Mouse (Mus musculus): ENCODE data around the gene Adam22. TPM values are rescaled to one million over a fixed set of nuclear protein-coding genes. Genes with fewer than 3 reads are reported as not detected.
"Not testable (repeated sequence)": the region's sequence is repeated elsewhere in the genome, so short reads cannot be mapped to it uniquely, and the experiment has no call there.

Gene Adam22
- total RNA-seq, 2 experiments from 2014 or later: 214 to 226 TPM

GRCm38 (mm10) chr5:8227073-8227472, 140.9 kb downstream of the Adam22 start:
- no peak overlapping the region for H3K4me3 ChIP-seq
- no peak for TF ChIP-seq CTCF (IDR thresholded peaks at IDR 0.05)
- H3K27ac ChIP-seq: peak overlapping the region; percentile 68
- no peak for DNase-seq (ENCODE audit: extremely low spot score in 1 of 2, low spot score in 2 of 2)
- intact Hi-C loops (cut with DNase I): loop anchor here (5.0 kb wide), 1 partner anchor 85 kb away; no protein-coding TSS in a partner anchor

DNA sequence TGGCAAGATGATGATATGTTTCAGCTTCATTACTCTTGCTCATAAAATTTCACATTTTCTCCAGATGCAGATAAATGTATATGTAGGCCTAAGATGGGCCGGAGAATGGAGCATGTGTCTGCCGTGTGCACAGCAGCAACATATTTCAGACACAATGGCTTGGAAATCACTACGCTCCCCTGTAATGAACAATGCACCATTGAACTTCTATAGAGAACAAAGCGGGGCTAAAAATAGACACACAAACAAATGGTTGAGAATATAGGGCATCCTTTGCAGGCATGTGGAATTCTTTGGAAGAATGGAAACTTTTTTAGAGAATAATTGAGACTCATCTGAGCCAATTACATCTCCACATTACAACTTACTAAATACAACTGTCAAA, 143.6 kb downstream of the Adam22 start:
- TF ChIP-seq CTCF (IDR thresholded peaks at IDR 0.05): no peak
- DNase-seq (ENCODE audit: extremely low spot score in 1 of 2, low spot score in 2 of 2): no peak
- H3K27ac ChIP-seq: no peak overlapping the region; the same call in 1 of the 2 replicates
- no peak overlapping the region for H3K4me3 ChIP-seq
- intact Hi-C loops (cut with DNase I): no loop called here

- no peak for TF ChIP-seq CTCF (IDR thresholded peaks at IDR 0.05)
- H3K27ac ChIP-seq: peak overlapping the region; percentile 36; the same call in 1 of the 2 replicates
- intact Hi-C loops (cut with DNase I): no loop called here
These were observed 144.2 kb downstream of the Adam22 start for GRCm38 (mm10) chr5:8223597-8224320.

DNA sequence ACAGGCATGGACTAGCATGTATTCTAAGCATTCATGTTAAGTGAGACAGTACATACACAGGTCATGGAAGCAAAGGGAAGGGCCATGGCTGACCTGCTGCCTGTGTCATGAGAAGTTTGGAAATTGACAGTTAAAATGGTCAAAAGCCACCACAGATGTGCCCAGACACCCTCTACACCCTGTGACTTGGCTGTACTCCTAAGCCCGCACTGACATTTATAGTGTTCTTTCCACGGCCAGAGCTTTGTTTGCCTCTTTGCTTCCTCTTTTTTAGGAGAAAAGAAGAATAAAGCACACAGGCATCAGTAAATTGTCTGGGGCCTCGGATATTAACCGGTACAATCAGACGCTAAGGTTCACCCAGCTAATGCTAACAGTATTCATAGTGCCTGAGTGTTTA, 146.3 kb downstream of the Adam22 start:
- Histone ChIP-seq H3K4me3 (no peak overlapping the region), H3K27ac (no peak overlapping the region)
- TF ChIP-seq CTCF (IDR thresholded peaks at IDR 0.05): no peak

More at GRCm38 (mm10) chr5:8223597-8224320, 144.2 kb downstream of the Adam22 start:
- DNase-seq (ENCODE audit: extremely low spot score in 1 of 2, low spot score in 2 of 2): no peak
- H3K4me3 ChIP-seq: no peak overlapping the region

GRCm38 (mm10) chr5:8215841-8216240, 152.1 kb downstream of the Adam22 start:
- Histone ChIP-seq H3K27ac (no peak overlapping the region), H3K4me3 (no peak overlapping the region)
- DNase-seq (ENCODE audit: extremely low spot score in 1 of 2, low spot score in 2 of 2): no peak
- no peak for TF ChIP-seq CTCF (IDR thresholded peaks at IDR 0.05)
- intact Hi-C loops (cut with DNase I): no loop called here

More for the DNA sequence above, 146.3 kb downstream of the Adam22 start:
- no peak for DNase-seq (ENCODE audit: extremely low spot score in 1 of 2, low spot score in 2 of 2)
- intact Hi-C loops (cut with DNase I): no loop called here

GRCm38 (mm10) chr5:8184992-8185391, 183.0 kb downstream of the Adam22 start:
- DNase-seq (ENCODE audit: extremely low spot score in 1 of 2, low spot score in 2 of 2); intact Hi-C loops (cut with DNase I); H3K4me3 ChIP-seq; H3K27ac ChIP-seq: not testable (repeated sequence)

DNA sequence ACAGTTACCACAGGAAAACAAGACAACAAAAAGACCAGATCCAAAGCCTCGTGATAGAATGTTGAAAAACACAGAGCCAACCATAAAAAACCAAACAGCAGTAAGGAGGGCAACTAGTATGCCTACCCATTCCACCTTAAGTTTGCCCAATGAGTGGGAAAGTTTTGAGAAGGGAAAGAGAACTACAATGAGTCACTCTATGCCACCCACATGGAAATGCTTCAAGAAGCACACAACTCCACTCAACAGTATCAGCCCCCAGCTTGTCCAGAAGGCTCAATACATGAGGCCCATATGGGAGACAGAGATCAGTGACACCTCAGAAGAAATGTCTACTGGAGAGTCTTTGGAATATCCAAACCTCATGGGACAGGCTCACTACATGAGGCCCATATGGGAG, 187.3 kb downstream of the Adam22 start:
- no peak for TF ChIP-seq CTCF (IDR thresholded peaks at IDR 0.05)
- Histone ChIP-seq H3K27ac (no peak overlapping the region), H3K4me3 (no peak overlapping the region)
- DNase-seq (ENCODE audit: extremely low spot score in 1 of 2, low spot score in 2 of 2): no peak
- intact Hi-C loops (cut with DNase I): no loop called here

GRCm38 (mm10) chr5:8178111-8178510, 189.8 kb downstream of the Adam22 start:
- H3K4me3 ChIP-seq: no peak overlapping the region
- no peak overlapping the region for H3K27ac ChIP-seq
- no peak for DNase-seq (ENCODE audit: extremely low spot score in 1 of 2, low spot score in 2 of 2)
- no peak for TF ChIP-seq CTCF (IDR thresholded peaks at IDR 0.05)
- intact Hi-C loops (cut with DNase I): no loop called here

DNA sequence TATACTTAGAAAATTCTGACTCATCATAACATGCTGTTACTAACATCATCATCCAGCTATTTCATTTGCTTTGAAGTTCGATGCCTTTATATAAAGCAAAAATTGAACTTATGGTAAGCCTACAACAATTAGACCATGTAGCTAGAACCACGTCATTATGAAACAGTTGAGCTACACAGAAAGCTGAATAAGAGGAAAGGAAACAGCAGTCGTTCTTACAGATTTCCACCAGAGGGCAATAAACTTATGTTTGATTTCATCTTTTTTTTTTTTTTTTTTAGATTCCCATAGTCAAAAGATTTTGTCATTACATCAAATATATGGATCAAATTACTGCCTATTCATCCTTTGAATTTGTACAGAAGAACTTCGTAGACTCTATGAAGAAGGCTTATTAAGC, 203.2 kb downstream of the Adam22 start:
- DNase-seq (ENCODE audit: extremely low spot score in 1 of 2, low spot score in 2 of 2): no peak
- peak; percentile 61 for TF ChIP-seq CTCF (IDR thresholded peaks at IDR 0.05)
- intact Hi-C loops (cut with DNase I): loop anchor here (10.0 kb wide), 2 partner anchors 150 to 260 kb away; partner anchors contain the start of genes Dbf4 and Slc25a40
- Histone ChIP-seq H3K4me3 (no peak overlapping the region), H3K27ac (0 out of 2 replicates have a peak overlapping the region, but pooled peaks have one; percentile 19)

DNA sequence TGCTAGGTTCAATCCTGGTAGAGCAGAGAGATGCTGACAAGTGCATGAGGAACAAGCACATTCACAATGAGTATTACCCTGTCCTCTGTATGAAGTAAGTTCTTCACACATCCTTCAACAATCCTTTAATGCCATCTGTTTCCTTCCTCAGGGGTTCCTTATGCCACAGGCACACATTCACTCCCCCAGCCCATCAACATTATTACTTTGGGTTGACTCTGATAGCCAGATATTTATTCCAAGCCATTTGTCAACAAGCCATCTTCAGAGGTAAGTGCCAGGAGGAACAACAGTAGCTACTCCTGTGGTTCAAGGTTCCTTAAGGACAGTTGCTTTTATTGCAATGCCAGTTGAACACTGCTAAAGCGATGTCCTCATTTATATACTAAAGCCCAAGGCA, 216.3 kb downstream of the Adam22 start:
- no peak for TF ChIP-seq CTCF (IDR thresholded peaks at IDR 0.05)
- intact Hi-C loops (cut with DNase I): no loop called here
- Histone ChIP-seq H3K4me3 (no peak overlapping the region), H3K27ac (no peak overlapping the region)
- DNase-seq (ENCODE audit: extremely low spot score in 1 of 2, low spot score in 2 of 2): no peak

- no peak overlapping the region for H3K27ac ChIP-seq
- DNase-seq (ENCODE audit: extremely low spot score in 1 of 2, low spot score in 2 of 2): no peak
- intact Hi-C loops (cut with DNase I): no loop called here
- TF ChIP-seq CTCF (IDR thresholded peaks at IDR 0.05): no peak
- H3K4me3 ChIP-seq: no peak overlapping the region
These were observed 221.8 kb downstream of the Adam22 start for GRCm38 (mm10) chr5:8146146-8146545.

GRCm38 (mm10) chr5:8145473-8145872, 222.5 kb downstream of the Adam22 start:
- no peak overlapping the region for H3K4me3 ChIP-seq
- intact Hi-C loops (cut with DNase I): no loop called here
- H3K27ac ChIP-seq: no peak overlapping the region
- no peak for DNase-seq (ENCODE audit: extremely low spot score in 1 of 2, low spot score in 2 of 2)
- TF ChIP-seq CTCF (IDR thresholded peaks at IDR 0.05): no peak

DNA sequence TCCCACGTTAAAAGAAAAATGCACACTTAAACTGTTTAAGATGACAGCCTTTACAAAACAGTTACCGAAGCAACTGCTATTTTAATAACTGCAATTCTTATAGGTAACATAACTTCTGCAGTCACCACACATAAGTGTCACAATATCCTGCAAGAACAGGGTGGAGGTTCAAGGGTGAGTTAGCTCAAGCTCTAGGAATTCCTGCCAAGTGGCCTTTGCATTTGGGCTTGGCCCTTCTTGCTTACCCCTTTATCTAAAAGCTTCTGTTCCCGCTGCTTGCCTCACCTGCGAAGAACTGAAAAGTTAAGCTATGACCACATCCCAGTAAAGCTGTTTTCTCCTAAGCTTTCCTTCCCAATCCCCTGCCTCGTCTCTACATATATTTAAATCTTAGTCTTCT, 235.4 kb downstream of the Adam22 start:
- TF ChIP-seq CTCF (IDR thresholded peaks at IDR 0.05): no peak
- DNase-seq (ENCODE audit: extremely low spot score in 1 of 2, low spot score in 2 of 2): no peak
- intact Hi-C loops (cut with DNase I): no loop called here
- H3K27ac ChIP-seq: no peak overlapping the region
- no peak overlapping the region for H3K4me3 ChIP-seq
